Mouse (Mus musculus) gastrocnemius, adult 8-10 months (tissue): ENCODE results near the gene Cdc42se1. TPM values are rescaled to one million over a fixed set of nuclear protein-coding genes. Genes with fewer than 3 reads are reported as not detected.

Experiments used
- DNase-seq, 2 experiments: peaks; one replicate each; pipeline ENCODE4 v3.0.0; 2022; ENCODE audit warnings: low spot score in 2 of 2
- total RNA-seq, 4 experiments: library from RNA; stranded (reverse); gene quantifications; 2 replicates each; pipeline ENCODE4 v1.2.4; 2022

Cdc42se1 gene
- total RNA-seq, 4 experiments from 2014 or later, result 13.7 to 18.3 (median 15.0) TPM

DNA sequence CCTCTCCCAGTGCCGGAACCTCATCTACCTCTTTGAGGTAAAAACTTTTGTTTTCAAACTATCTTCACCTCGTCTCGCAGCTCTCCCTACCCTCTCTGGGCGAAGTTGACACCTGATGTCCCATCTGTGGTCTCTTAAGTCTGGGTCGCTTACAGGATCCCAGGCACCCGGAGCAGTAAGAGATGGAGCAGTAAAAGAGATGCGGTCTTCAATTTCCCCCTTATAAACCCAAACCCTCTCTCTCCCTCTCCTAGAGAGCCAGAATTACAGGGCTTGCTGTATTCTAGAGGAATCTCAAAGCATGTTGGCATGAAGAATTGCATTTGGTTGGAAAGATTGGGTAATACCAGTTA lies 55.0 kb downstream of the Cdc42se1 start:
- DNase-seq, result no peak

DNA sequence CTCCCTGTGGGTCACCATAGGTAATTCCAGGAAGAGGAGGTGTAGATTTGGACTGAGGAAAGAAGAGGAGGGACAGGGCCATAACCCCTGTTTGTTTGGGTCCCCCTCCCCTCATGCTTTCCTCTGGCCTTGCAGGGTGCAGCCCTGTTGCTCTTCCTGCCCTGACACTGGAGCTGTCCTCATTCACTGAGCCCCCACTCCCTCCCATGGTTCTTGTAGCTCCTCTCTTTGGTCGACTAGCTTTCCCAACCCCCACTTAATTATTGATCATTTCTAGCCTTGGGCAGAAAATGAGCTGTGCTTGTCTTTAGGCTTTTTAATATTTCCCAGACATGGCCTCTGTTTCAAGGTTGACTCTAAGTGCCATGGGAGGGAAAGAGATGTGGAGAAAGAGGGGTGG lies 55.5 kb downstream of the Cdc42se1 start:
- no peak for DNase-seq

DNA sequence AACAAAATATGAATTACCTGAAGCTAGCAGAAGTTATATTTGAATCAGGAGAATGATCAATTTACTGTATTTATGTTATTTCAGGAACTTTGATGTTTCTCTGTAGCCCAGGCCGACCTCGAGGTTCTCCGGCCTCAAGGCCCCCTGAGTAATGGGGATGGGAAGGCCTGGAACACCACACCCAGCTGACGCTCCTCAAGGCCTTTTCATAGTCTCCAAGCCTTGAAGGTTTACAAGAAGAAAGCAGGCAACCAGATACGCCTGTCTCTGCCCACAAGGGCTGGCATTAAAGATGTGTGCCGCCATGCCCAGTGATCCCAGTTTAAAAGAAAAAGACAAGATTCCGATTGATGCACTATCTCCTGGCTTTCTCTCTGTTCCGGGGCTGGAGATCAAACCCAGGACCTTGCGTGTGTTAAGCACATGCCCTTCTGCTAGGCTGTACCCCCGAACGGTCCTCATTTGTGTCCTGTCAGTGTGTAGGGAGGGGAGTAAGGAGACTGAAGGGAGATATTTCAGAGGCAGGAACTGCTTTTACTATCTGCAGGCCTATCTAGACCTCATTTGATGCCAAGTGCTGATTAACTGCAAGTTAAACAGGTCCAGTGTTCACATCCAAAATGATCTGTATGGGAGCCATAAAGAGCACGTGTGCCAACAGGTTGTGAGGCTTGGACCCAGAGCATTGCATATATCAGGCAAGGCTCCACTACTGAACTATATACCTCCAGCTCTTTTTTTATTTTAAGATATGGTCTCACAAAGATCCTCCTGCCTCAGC lies 56.2 kb downstream of the Cdc42se1 start:
- no peak for DNase-seq

DNA sequence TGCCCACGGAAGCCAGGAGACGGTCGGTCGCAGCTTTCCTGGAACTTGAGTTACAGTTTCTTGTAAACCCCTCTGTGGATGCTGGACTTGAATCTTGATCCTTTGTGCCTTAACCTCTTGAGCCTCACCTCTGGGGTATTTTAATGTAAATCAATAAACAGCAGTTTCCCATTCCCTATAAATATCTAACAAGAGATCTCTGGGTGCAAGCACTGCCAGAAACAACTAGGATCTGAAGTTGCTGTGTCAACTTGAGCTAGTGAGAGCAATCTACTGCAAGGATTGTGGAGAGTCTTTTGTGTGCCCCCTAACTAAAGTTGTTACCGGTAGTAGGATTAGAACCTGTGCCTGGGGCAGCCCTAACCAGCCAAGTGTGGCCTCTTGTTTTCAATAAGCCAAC lies 56.9 kb downstream of the Cdc42se1 start:
- no peak for DNase-seq

Other genes with a start within 250 kb of the Cdc42se1 start
- 10 to 100 TPM; 14.2 to 18.8 (median 16.3) TPM for gene Zfp687, start 213.3 kb upstream of the Cdc42se1 start, total RNA-seq
- 100 to 1,000 TPM; 191 to 247 (median 221) TPM for gene Psmd4, start 186.1 kb upstream of the Cdc42se1 start, total RNA-seq
- 10 to 100 TPM; 21.9 to 27.6 (median 24.7) TPM for gene Pip5k1a, start 121.8 kb upstream of the Cdc42se1 start, total RNA-seq
- gene Vps72, start 117.7 kb upstream of the Cdc42se1 start, total RNA-seq, result 10 to 100 TPM; 51.9 to 96.7 (median 73.1) TPM
- gene Tmod4, start 104.3 kb upstream of the Cdc42se1 start, total RNA-seq, result 100 to 1,000 TPM; 688 to 884 (median 752) TPM
- gene Scnm1, start 94.7 kb upstream of the Cdc42se1 start, total RNA-seq, result 10 to 100 TPM; 24.9 to 37.2 (median 33.4) TPM
- 1 to 10 TPM; 6.3 to 8.2 (median 7.3) TPM for gene Lysmd1, start 94.6 kb upstream of the Cdc42se1 start, total RNA-seq
- gene Tnfaip8l2, start 86.4 kb upstream of the Cdc42se1 start, total RNA-seq, result under 1 TPM; 0.25 to 0.35 (median 0.29) TPM
- gene Sema6c, start 68.3 kb upstream of the Cdc42se1 start, total RNA-seq, result 10 to 100 TPM; 67.3 to 91.3 (median 87.4) TPM
- 1 to 10 TPM; 7.2 to 9.1 (median 7.6) TPM for gene Gabpb2, start 10.8 kb upstream of the Cdc42se1 start, total RNA-seq
- 100 to 1,000 TPM in 1 of 4 experiments, 10 to 100 TPM in 3; 69.6 to 108 (median 87.4) TPM for gene Mllt11, start 3.4 kb downstream of the Cdc42se1 start, total RNA-seq
- not detected for gene Gm128, start 12.9 kb downstream of the Cdc42se1 start, total RNA-seq
- gene Bnipl, start 22.5 kb downstream of the Cdc42se1 start, total RNA-seq, result not detected
- gene Mindy1, start 52.6 kb downstream of the Cdc42se1 start, total RNA-seq, result 10 to 100 TPM; 25.4 to 29.7 (median 27.8) TPM
- 10 to 100 TPM; 47.7 to 58.8 (median 53.5) TPM for gene Prune1, start 53.3 kb downstream of the Cdc42se1 start, total RNA-seq
- gene Anxa9, start 78.4 kb downstream of the Cdc42se1 start, total RNA-seq, result not detected
- 10 to 100 TPM; 13.1 to 16.7 (median 15.3) TPM for gene Cers2, start 86.1 kb downstream of the Cdc42se1 start, total RNA-seq
- 10 to 100 TPM in 2 of 4 experiments, 1 to 10 TPM in 2; 8.4 to 10.7 (median 10.1) TPM for gene Setdb1, start 128.5 kb downstream of the Cdc42se1 start, total RNA-seq
- gene 4930558C23Rik, start 174.1 kb downstream of the Cdc42se1 start, total RNA-seq, result under 1 TPM in 1 of 4 experiments, not detected in 3; 0.92 TPM
- 10 to 100 TPM; 45.0 to 51.9 (median 46.6) TPM for gene Arnt, start 205.7 kb downstream of the Cdc42se1 start, total RNA-seq